Mouse (Mus musculus) thymus, adult 2 months (tissue): ENCODE results near the gene Pde11a. TPM values are rescaled to one million over a fixed set of nuclear protein-coding genes. Genes with fewer than 3 reads are reported as not detected.

ENCODE experiments used
- DNase-seq: peaks from one replicate; pipeline ENCODE4 v3.0.0; 2021
- H3K27ac ChIP-seq: fragments of 200-500 bp; 2 replicates; pipeline ENCODE4 v1.5.1; 2012; ENCODE audit warnings: low read length, control low read depth; ENCODE audit not compliant: control insufficient read depth, insufficient read depth
- H3K27me3 ChIP-seq: fragments of 200-500 bp; 2 replicates; pipeline ENCODE4 v1.6.1; 2012; ENCODE audit warnings: mild to moderate bottlenecking, low read length, moderate library complexity, mixed read lengths; ENCODE audit not compliant: control insufficient read depth, insufficient read depth
- H3K36me3 ChIP-seq: fragments of 200-500 bp; 2 replicates; pipeline ENCODE4 v1.6.1; 2012; ENCODE audit warnings: mild to moderate bottlenecking, low read length, moderate library complexity; ENCODE audit not compliant: control insufficient read depth, insufficient read depth
- H3K4me1 ChIP-seq: fragments of 200-500 bp; replicated peaks from 2 replicates; pipeline ENCODE4 v1.6.1; 2012; ENCODE audit warnings: low read length; ENCODE audit not compliant: control insufficient read depth, insufficient read depth
- H3K4me3 ChIP-seq: fragments of 200-500 bp; 2 replicates; pipeline ENCODE4 v1.5.1; 2012; ENCODE audit warnings: mild to moderate bottlenecking, low read length, control low read depth, moderate library complexity; ENCODE audit not compliant: control insufficient read depth, insufficient read depth
- CTCF ChIP-seq: fragments of 200-500 bp; IDR thresholded peaks from 2 replicates; pipeline ENCODE4 v1.5.1; 2012; ENCODE audit warnings: mild to moderate bottlenecking, control low read depth, low read length, moderate library complexity, borderline replicate concordance; ENCODE audit not compliant: control insufficient read depth, poor library complexity, insufficient read depth; ENCODE audit errors: extremely low read depth
- POLR2A ChIP-seq: fragments of 200-500 bp; IDR thresholded peaks from 2 replicates; pipeline ENCODE4 v1.6.1; 2012; ENCODE audit warnings: mild to moderate bottlenecking, low read length, control low read depth, moderate library complexity; ENCODE audit not compliant: control insufficient read depth, poor library complexity, insufficient read depth; ENCODE audit errors: extremely low read depth
- WGBS: fragments of 180-500 bp; shearing (Covaris S2); methylation state at CpG from one replicate; pipeline ENCODE4 v1.1.7; 2018; 5-methylcytosine and 5-hydroxymethylcytosine counted together
- polyA plus RNA-seq: library from polyadenylated mRNA; depleted of rRNA; stranded (reverse); fragments of >200 nt; gene quantifications from 2 replicates; pipeline ENCODE4 v1.2.3, GENCODE M21; 2012

Gene Pde11a
- polyA plus RNA-seq, 1 experiment, result 1.7 TPM

GRCm38 (mm10) chr2:76347839-76348238 lies 9.3 kb upstream of the Pde11a start:
- Histone ChIP-seq H3K4me3 (no peak overlapping the region), H3K4me1 (no peaks in the 10 kb centered on the region), H3K27me3 (no peaks in the 10 kb centered on the region), H3K36me3 (no peaks in the 10 kb centered on the region), H3K27ac (no peak overlapping the region)
- no peak for TF ChIP-seq CTCF
- TF ChIP-seq POLR2A, result no peak
- no peak for DNase-seq
- WGBS, result 69% methylated on average over 6 of the region's 6 CpGs

- H3K27me3 ChIP-seq, result no peaks in the 10 kb centered on the region; the same call in 1 of the 2 replicates
- no peaks in the 10 kb centered on the region for H3K4me1 ChIP-seq
- no peaks in the 10 kb centered on the region for H3K36me3 ChIP-seq
- 93% methylated on average over 9 of the region's 9 CpGs for WGBS
- H3K27ac ChIP-seq, result no peak overlapping the region
- DNase-seq, result no peak
- TF ChIP-seq CTCF (no peak), POLR2A (no peak)
- H3K4me3 ChIP-seq, result no peak overlapping the region
Observed at GRCm38 (mm10) chr2:76342146-76342545, 3.6 kb upstream of the Pde11a start.

GRCm38 (mm10) chr2:76334596-76334995 lies 4.0 kb downstream of the Pde11a start:
- H3K4me1 ChIP-seq, result no peaks in the 10 kb centered on the region
- no peaks in the 10 kb centered on the region; the same call in 1 of the 2 replicates for H3K27me3 ChIP-seq
- no peak overlapping the region for H3K27ac ChIP-seq
- no peak for TF ChIP-seq CTCF
- TF ChIP-seq POLR2A, result no peak
- H3K4me3 ChIP-seq, result no peak overlapping the region
- H3K36me3 ChIP-seq, result no peaks in the 10 kb centered on the region
- 79% methylated on average over 5 of the region's 5 CpGs for WGBS
- DNase-seq, result no peak

DNA sequence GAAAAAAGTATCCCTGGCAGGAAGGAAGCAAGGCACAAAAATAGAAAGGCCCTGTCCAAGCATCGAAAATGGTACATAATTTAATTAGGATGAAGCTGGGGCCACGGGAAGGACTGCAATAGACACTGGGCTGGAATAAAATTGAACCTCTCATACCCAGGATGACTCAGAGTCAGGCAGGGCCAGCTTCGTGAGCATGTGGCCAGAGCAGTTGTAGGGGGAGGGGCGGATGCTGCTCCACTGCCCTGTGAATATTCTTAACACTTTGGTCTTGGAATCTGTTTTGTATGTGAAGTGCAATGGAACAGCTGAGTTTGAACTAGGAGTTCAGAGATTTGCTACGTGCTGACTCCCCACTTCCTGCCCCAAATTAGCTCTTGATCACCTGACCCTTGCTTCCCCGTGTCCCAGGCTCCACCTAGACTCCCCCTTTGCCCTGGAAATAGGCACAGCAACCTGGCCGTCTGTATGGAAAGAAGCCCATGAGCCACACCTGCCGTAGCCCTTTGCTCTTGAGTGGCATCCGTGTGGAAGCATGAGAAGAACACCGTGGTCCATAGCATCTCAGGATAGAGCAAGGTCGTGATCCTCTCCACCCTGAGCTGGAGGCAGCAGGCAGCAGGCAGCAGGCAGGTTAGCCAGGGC lies 6.3 kb downstream of the Pde11a start:
- 71% methylated on average over 11 of the region's 11 CpGs for WGBS
- Histone ChIP-seq H3K27ac (no peak overlapping the region), H3K36me3 (no peaks in the 10 kb centered on the region), H3K4me3 (no peak overlapping the region), H3K4me1 (no peaks in the 10 kb centered on the region), H3K27me3 (no peaks in the 10 kb centered on the region)
- TF ChIP-seq POLR2A (no peak), CTCF (no peak)
- DNase-seq, result no peak

GRCm38 (mm10) chr2:76330081-76330480 lies 8.5 kb downstream of the Pde11a start:
- Histone ChIP-seq H3K36me3 (no peaks in the 10 kb centered on the region), H3K27me3 (no peaks in the 10 kb centered on the region), H3K4me1 (no peaks in the 10 kb centered on the region), H3K27ac (no peak overlapping the region), H3K4me3 (no peak overlapping the region)
- WGBS, result 95% methylated on average over 5 of the region's 5 CpGs
- TF ChIP-seq POLR2A (no peak), CTCF (no peak)
- no peak for DNase-seq

DNA sequence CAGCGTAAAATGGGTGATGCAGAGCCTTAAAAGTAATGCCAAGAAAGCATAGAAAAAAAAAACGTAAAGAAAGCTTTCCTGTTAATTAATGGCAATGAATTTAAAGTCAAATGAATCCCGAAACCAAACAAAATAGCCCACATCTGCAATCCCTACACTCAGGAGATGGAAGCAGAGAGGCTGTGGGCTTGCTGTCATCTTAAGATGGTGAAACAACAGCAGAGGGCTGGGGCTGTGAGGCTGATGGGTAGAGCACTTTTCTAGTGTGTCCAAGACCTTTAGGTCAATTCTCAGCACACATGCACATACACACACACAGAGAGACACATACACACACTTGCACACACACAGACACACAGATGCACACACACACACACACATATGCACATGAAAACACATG lies 12.4 kb downstream of the Pde11a start:
- DNase-seq, result no peak
- Histone ChIP-seq H3K4me3 (no peak overlapping the region), H3K27me3 (no peaks in the 10 kb centered on the region), H3K36me3 (no peaks in the 10 kb centered on the region), H3K27ac (no peak overlapping the region), H3K4me1 (no peaks in the 10 kb centered on the region)
- WGBS, result 93% methylated on average over 3 of the region's 3 CpGs
- TF ChIP-seq CTCF (no peak), POLR2A (no peak)

DNA sequence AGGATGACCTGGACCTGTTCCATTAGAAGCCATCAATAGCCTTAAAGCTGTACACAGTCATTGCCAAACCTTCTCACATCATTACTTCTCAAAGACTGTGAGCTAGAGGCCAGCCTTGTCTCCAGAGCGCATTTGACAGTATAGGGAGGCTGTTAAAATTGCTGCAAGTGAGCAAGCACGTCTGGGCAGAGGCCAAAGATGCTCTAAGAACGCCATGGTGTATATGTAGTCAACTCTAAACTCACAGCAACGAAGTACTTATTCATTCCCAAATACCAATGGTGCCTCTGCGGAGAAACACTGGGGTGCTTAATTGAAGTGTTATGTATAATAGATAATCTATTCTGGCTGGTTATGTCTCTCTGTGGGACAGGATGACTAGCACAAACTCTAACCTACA lies 14.1 kb downstream of the Pde11a start:
- Histone ChIP-seq H3K36me3 (no peaks in the 10 kb centered on the region), H3K4me3 (no peak overlapping the region), H3K4me1 (no peaks in the 10 kb centered on the region), H3K27me3 (no peaks in the 10 kb centered on the region), H3K27ac (no peak overlapping the region)
- TF ChIP-seq POLR2A (no peak), CTCF (no peak)
- WGBS, result 90% methylated on average over 5 of the region's 5 CpGs
- DNase-seq, result no peak
